Mouse (Mus musculus): Measurements from ENCODE around the gene Sirt7.

Gene Sirt7

DNA sequence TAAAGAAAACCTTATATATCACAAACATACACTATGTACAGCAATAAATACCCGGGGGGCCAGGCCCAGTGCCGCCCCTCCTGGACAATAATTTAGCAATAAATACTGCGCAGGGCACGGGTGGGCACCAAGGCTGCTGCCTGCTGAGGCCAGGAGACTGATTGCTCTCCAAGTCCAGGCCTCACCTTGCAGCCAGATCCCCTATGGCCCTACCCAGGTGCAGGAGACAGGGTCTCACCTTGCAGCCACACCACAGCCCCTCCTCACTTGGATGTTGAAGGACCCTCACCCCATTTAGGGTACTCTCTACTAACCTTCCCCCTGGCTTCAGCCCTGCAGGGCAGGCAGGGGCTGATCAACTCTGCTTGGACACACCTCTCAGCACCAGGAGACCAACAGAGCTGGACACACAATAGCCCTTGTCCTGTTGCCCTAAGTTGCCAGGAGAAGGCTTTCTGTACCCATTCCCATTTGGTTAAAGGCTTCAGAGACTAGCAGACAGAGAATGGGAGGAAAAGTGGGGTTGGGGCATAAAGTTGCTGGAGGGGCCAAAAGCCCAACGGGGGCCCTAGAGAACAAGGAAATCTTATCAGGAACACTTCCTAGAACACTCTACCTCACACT is at the start of gene Sirt7:
Sirt7 (minus strand) TSS at position 89 of the 624 bp plus-strand sequence.
- no peaks in the 10 kb centered on the region for H3K27me3 ChIP-seq (ENCODE audit: control insufficient read depth, insufficient read depth, low read length, poor library complexity, severe bottlenecking)
- no peak for DNase-seq (ENCODE audit: low read depth, low spot score)
- H3K36me3 ChIP-seq (ENCODE audit: control insufficient read depth, insufficient read depth, low read length, poor library complexity, severe bottlenecking), result peaks cover 8% of the 10 kb centered on the region

DNA sequence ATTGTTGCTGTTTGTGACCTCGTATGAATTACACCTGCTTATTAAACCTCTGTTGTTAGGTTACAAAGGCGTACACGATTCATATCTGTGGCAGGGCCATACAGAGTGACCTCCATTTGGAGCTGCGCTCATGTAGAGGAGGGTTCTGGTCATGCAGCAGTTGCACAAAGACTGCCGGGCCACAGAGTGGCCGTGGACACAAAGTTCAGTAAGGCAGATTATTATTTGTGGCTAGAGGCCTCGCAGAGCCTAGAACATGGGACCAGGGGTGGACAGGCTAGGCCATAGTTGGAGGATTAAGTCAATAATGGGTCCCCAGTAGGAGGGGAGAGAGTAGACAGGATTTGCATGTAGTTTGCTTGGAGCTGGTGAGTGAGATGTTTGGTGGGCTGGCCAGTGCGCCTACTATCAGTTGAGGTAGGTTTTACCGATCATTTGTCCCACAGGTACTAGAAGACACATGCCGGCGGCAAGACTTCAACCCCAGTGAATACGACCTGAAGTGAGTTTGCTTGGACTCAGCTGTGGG is 48.6 kb upstream of the Sirt7 start:
- no peaks in the 10 kb centered on the region for H3K27me3 ChIP-seq (ENCODE audit: control insufficient read depth, insufficient read depth, low read length, poor library complexity, severe bottlenecking)
- H3K36me3 ChIP-seq (ENCODE audit: control insufficient read depth, insufficient read depth, low read length, poor library complexity, severe bottlenecking), result no peaks in the 10 kb centered on the region
- no peak for DNase-seq (ENCODE audit: low read depth, low spot score)

DNA sequence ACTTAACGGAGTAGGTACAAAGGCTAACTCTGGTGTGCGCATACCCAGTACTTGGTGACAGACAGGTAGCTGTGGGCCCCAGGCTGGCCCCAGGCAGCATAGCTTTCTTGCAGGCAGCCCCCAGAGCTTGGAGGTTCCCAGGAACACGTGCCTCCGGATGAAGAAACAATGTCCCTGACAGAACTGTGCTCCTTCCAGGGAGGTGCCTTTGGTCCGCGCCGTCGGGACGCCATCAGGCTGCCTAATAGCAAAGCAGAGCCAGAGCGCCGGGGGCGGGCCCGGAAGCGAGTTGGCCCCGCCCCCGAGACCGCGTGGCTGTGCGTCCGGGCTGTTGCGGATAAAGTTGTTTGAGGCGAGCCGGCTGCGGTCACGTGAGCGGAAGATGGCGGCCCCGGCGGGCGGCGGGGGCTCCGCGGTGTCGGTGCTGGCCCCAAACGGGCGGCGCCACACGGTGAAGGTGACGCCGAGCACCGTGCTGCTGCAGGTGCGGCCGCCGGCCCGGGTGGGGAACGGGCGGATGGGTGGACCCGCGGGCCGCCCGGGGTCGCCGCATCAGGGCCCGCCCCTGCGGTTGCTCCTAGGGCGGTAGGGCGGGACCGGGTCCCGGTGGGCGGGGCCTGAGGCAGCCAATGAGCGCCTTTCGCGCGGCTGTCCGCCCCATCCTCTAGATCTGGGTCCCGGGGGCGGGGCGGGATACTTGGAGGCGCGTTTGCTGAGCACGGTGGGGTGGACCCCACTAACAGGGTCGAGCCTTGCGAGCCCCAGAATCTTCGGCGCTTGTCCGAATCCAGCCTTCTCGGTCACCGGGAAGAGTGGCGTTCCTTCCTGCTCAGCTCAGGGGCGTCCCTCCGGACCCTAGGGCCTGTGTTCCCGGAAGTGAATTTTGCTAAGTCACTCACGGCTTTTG is 47.9 kb upstream of the Sirt7 start, which contains the start of gene Aspscr1:
Aspscr1 (plus strand) TSS at position 287 of the 907 bp plus-strand sequence.
- DNase-seq (ENCODE audit: low read depth, low spot score), result peak; percentile 96
- Histone ChIP-seq H3K27me3 (ENCODE audit: control insufficient read depth, insufficient read depth, low read length, poor library complexity, severe bottlenecking) (no peaks in the 10 kb centered on the region), H3K36me3 (ENCODE audit: control insufficient read depth, insufficient read depth, low read length, poor library complexity, severe bottlenecking) (no peaks in the 10 kb centered on the region)

DNA sequence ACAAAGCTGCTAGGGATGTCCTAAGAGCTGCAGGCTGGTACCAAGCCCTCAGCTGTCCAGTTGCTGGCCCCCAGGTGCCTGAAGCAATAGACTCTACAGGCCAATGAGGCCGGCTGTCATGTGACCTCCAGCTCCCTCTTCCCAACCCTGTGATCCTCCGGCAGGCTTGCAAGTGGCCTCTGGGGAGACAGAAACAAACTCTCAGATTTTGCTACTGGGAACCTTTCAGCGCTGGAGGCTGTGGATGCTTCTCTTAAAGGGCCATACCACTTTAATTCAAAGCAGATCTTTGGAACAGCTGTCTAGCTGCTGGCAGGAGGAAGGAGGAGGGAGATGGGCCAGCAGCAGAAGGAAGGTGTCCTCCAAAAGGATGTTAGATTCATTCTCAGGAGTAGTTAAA is 41.6 kb upstream of the Sirt7 start:
- Histone ChIP-seq H3K27me3 (ENCODE audit: control insufficient read depth, insufficient read depth, low read length, poor library complexity, severe bottlenecking) (no peaks in the 10 kb centered on the region; the same call in 1 of the 2 replicates), H3K36me3 (ENCODE audit: control insufficient read depth, insufficient read depth, low read length, poor library complexity, severe bottlenecking) (no peaks in the 10 kb centered on the region)
- no peak for DNase-seq (ENCODE audit: low read depth, low spot score)

DNA sequence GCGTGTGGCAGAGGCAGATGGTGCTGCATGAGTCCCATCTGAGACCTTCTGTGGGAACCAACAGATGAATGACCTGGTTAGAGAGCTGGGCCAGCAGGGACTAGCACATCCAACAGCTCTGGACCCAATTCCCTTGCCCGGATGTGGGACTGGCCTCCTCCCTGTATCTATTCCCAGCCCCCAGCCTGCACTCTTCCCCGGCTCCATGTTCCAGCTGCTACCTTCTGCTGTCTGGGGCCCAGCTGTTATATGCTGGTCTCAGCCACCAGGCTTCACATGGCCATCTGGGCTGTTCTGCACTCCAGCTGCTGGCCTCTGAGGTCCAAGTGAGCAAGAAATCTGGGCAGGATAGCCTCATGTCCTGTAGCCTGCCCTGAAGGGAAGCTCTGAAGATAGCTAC is 40.4 kb upstream of the Sirt7 start:
- no peaks in the 10 kb centered on the region for H3K36me3 ChIP-seq (ENCODE audit: control insufficient read depth, insufficient read depth, low read length, poor library complexity, severe bottlenecking)
- H3K27me3 ChIP-seq (ENCODE audit: control insufficient read depth, insufficient read depth, low read length, poor library complexity, severe bottlenecking), result no peaks in the 10 kb centered on the region; the same call in 1 of the 2 replicates
- no peak for DNase-seq (ENCODE audit: low read depth, low spot score)

DNA sequence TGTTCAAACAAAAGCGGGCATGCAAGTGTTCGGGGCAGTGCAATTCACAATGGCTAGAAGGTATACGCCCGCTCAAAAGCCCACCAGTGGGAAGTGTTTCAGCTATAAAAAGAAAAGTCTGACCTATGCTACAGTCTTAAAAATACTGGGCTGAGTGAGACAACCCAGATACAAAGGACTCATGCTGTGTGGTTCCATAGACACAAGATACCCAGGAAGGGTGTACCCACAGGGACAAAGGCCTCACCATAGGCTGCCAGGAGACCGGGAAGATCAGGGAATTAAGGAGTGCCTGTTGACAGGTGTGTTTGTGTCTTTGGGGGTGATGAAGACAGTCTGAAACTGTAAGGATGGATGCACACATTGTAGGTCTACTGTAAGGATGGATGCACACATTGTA is 38.7 kb upstream of the Sirt7 start:
- no peak for DNase-seq (ENCODE audit: low read depth, low spot score)
- H3K27me3 ChIP-seq (ENCODE audit: control insufficient read depth, insufficient read depth, low read length, poor library complexity, severe bottlenecking), result no peaks in the 10 kb centered on the region; the same call in 1 of the 2 replicates
- no peaks in the 10 kb centered on the region for H3K36me3 ChIP-seq (ENCODE audit: control insufficient read depth, insufficient read depth, low read length, poor library complexity, severe bottlenecking)

DNA sequence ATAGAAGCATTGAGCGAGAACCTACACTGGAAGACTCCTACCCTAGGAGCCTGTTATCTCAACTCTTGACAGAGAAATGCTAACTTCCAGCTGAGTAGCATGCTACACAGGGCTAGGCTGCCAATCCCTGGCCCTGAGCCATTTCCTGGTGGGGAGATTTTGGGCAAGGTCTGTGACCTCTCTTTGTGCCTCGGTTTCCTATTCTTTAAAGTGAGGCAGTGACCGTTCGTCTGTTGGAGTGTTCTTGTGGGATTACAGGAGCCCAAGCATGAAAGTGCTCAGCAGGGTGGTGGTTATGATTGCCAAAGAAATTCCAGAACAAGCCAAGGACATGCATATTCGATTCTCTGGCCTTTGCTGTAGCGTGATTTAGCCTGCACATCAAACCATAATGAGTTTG is 37.7 kb upstream of the Sirt7 start:
- DNase-seq (ENCODE audit: low read depth, low spot score), result no peak
- H3K27me3 ChIP-seq (ENCODE audit: control insufficient read depth, insufficient read depth, low read length, poor library complexity, severe bottlenecking), result no peaks in the 10 kb centered on the region; the same call in 1 of the 2 replicates

DNA sequence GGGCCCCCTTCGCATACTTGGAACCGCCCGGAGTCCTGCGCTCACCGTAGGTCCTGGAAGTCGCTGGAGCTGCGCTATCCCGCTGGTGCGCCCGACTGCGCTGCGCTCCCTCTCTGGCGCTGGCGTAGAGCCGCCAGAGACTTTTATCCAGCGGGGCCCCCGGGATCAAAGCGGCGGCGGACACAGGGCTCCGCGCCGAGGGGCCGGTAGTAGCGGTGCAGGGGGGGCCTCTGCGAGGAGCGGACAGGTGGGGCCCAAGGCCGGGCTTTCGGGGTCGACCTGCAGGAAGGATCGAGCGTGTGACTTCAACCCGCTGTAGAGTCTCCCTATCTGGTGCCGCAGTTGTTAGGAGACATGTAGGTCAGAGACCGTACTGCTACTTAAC is 36.0 kb upstream of the Sirt7 start, which contains the start of gene Notum:
Notum (minus strand) TSS at position 100 of the 385 bp plus-strand sequence.
- DNase-seq (ENCODE audit: low read depth, low spot score), result no peak

More for the DNA sequence above, 37.7 kb upstream of the Sirt7 start:
- H3K36me3 ChIP-seq (ENCODE audit: control insufficient read depth, insufficient read depth, low read length, poor library complexity, severe bottlenecking), result no peaks in the 10 kb centered on the region

DNA sequence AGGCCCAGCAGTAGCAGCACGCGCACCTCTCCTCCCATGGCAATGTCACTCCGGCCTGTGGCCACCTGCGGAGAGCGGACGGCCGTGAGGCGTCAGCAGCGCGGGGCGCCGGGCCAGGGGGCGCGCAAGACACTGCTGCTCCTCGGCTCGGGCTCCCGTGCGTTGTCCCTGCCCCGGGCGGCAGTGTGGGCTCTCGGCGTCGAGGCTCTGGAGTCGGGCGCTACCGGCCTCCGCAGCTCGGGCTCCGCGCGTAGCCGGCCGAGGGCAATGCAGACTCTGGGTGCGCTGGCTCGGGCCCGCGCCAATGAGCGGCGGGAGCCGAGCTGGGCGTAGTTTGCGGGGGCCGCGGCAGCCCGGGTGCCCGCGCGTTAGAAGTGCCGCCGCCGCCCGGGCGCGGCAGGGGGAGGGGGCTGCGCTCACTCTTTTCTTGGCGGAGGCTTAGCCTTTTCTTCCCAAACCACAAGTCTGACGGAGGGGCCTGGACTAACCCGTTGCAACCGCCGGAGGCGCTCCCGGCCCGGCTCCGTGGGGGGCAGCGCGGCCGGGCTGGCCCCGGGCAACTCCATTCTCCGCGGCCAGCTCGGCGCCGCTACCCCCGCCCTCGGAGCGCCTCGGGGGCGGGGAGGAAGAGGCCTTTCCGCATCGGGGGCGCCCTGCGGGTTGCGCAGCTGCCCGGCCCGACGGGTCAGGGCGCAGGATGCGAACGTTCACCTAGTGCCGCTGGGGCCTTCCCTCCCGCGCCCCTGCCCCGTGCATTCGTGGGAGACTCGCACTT is 35.4 kb upstream of the Sirt7 start:
- Histone ChIP-seq H3K36me3 (ENCODE audit: control insufficient read depth, insufficient read depth, low read length, poor library complexity, severe bottlenecking) (no peaks in the 10 kb centered on the region), H3K27me3 (ENCODE audit: control insufficient read depth, insufficient read depth, low read length, poor library complexity, severe bottlenecking) (no peaks in the 10 kb centered on the region; the same call in 1 of the 2 replicates)
- DNase-seq (ENCODE audit: low read depth, low spot score), result peak; percentile 38

More for the DNA sequence above, 36.0 kb upstream of the Sirt7 start, which contains the start of gene Notum:
- H3K27me3 ChIP-seq (ENCODE audit: control insufficient read depth, insufficient read depth, low read length, poor library complexity, severe bottlenecking), result no peaks in the 10 kb centered on the region; the same call in 1 of the 2 replicates
- H3K36me3 ChIP-seq (ENCODE audit: control insufficient read depth, insufficient read depth, low read length, poor library complexity, severe bottlenecking), result no peaks in the 10 kb centered on the region

DNA sequence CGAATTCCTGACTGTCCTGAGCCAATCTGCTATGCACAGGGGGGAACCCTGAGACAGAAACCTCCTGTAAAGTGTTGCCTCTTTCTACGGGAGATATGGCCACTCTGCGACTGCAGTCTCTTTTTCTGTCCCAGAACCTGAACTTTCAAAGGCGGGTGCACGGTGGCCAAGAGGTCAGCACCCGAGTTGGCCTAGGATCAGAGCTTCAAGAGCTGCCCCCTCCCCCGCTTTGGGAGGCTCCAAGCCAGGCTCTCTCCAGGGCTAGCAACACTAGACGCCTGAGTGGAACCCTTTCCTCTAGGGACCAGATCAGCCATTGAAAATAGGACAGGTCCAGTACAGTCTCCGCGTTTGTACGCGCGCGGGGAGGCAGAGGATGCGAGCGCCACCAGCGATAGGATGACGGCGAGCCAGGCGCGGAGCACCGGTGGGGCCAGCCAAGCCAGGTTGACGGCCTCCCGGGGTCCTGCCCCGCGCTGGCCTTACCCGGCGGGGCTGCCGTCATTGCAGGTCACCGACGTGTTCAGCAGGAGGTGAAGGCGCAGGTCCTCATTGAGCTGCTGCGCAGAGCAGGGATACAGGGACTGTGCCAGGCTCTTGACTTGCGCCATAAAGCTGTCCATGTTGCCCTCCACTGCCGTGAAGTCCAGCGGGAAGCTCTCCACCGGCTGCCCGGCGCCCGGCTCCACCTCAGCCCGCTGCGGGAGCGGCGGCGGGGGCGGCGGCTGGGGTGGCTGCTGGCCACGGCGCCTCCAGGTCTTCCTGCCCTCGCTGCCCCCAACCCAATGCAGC is 34.7 kb upstream of the Sirt7 start:
- DNase-seq (ENCODE audit: low read depth, low spot score), result no peak
- H3K27me3 ChIP-seq (ENCODE audit: control insufficient read depth, insufficient read depth, low read length, poor library complexity, severe bottlenecking), result no peaks in the 10 kb centered on the region; the same call in 1 of the 2 replicates
- no peaks in the 10 kb centered on the region for H3K36me3 ChIP-seq (ENCODE audit: control insufficient read depth, insufficient read depth, low read length, poor library complexity, severe bottlenecking)

DNA sequence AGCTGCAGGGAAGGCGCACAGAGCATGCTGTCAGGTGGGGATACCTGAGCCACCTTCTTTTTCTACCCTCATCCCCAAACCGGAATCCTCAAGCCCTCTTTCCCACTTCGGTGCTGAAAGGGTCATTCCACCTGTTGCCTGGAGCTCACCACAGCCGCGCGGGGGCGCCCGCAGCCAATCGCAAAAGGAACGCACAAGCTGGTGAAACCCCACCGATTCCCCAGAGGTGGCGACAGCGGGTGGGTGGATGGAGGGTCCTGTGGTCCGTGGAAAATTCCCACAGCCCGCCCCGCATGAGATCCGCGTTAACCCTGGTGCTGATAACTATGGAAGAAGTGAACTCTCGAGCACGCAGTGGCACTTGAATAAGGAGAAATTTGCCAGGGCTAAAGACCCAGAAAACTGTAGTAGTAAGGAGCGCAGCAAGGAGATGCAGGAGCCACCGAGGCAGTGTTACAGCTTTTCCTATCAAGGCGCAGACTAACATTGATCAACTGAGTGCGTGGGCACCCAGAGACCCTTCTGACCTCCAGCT is 33.9 kb upstream of the Sirt7 start:
- Histone ChIP-seq H3K27me3 (ENCODE audit: control insufficient read depth, insufficient read depth, low read length, poor library complexity, severe bottlenecking) (no peaks in the 10 kb centered on the region; the same call in 1 of the 2 replicates), H3K36me3 (ENCODE audit: control insufficient read depth, insufficient read depth, low read length, poor library complexity, severe bottlenecking) (no peaks in the 10 kb centered on the region)
- peak; percentile 81 for DNase-seq (ENCODE audit: low read depth, low spot score)

DNA sequence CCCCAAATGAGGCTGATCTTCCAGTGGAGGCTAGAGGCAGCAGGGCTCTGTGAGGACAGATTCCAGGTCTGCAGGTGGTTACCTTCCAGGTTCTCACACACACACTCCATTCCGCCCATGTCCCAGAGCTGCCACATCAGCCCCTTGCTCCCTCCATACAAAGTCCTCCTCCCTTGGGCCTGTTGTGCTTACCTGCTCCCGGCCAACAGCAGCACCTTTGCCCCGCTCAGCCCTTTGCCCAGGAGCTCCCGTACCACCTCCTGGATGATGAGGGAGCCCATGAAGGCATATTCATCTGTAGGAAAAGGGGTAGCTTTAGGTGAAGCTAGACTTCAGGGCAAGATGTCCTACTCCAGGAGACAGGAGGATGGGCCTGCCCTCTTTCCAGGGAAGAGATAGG is 32.3 kb upstream of the Sirt7 start:
- DNase-seq (ENCODE audit: low read depth, low spot score), result no peak
- no peaks in the 10 kb centered on the region for H3K27me3 ChIP-seq (ENCODE audit: control insufficient read depth, insufficient read depth, low read length, poor library complexity, severe bottlenecking)
- no peaks in the 10 kb centered on the region for H3K36me3 ChIP-seq (ENCODE audit: control insufficient read depth, insufficient read depth, low read length, poor library complexity, severe bottlenecking)

DNA sequence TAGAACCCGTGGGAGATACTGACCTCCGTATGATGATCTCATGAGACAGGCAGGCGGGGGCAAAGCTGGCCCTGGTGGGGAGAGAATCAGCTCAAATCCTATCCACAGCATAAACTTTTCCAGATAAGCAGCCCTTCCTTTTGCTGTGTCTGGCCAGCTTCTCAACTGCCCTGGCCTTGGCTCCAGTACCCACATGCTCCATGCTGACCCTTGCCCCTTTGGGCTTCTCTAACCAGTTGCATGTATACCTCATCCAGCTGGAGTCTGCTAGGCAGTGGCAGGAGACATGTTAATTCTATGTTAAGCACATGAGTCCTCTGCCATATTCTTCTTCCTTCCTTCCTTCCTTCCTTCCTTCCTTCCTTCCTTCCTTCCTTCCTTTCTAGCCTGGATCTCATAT is 29.7 kb upstream of the Sirt7 start:
- H3K36me3 ChIP-seq (ENCODE audit: control insufficient read depth, insufficient read depth, low read length, poor library complexity, severe bottlenecking), result no peaks in the 10 kb centered on the region
- H3K27me3 ChIP-seq (ENCODE audit: control insufficient read depth, insufficient read depth, low read length, poor library complexity, severe bottlenecking), result no peaks in the 10 kb centered on the region
- DNase-seq (ENCODE audit: low read depth, low spot score), result no peak

All from splenic B cell, adult 2 months (primary cell).